Mouse (Mus musculus) layer of hippocampus, adult 2 months (tissue): ENCODE measurements around the gene Zp3. TPM values are rescaled to one million over a fixed set of nuclear protein-coding genes. Genes with fewer than 3 reads are reported as not detected.

Source experiments
- DNase-seq, 2 experiments: peaks; one replicate each; pipeline ENCODE4 v3.0.0; 2022; ENCODE audit warnings: low spot score in 2 of 2
- H3K27ac ChIP-seq: fragments of 200-600 bp; 2 replicates; pipeline ENCODE4 v1.8.1; 2022
- H3K4me3 ChIP-seq: fragments of 200-600 bp; 2 replicates; pipeline ENCODE4 v1.8.1; 2022; ENCODE audit warnings: mild to moderate bottlenecking
- CTCF ChIP-seq: fragments of 200-600 bp; conservative IDR thresholded peaks from 2 replicates; pipeline ENCODE4 v1.8.1; 2022; ENCODE audit warnings: antibody characterized with exemption, mild to moderate bottlenecking, moderate library complexity
- total RNA-seq, 2 experiments: library from RNA; stranded (reverse); gene quantifications; 2 replicates each; pipeline ENCODE4 v1.2.3; 2021

The Zp3 gene
- total RNA-seq, 2 experiments from 2014 or later, result not detected

- peak; percentile 69 for TF ChIP-seq CTCF
Measured at GRCm38 (mm10) chr5:135994725-135995687, 15.1 kb downstream of the Zp3 start, which contains the start of gene Dtx2. Gene Dtx2, plus strand, starts transcription at chr5:135994800.

DNA sequence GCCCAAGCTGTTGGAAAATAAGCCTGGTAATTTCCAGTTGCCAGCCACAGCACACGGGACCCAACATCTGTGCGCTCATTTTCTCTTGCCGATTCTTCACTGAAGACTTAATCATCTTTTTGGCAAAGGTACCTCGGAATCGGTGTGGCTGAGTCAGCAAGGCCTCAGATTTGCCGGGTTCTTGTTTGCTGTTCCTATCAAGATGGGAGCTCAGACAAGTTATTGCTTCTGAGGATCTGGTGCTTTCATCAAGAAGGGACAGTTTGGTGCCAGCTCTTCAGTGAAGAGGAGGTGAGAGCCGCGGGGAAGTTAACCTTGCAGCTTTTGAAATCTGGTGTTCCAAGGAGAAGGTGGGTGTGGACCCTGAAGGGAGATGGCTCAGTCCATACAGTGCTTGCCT is 16.3 kb downstream of the Zp3 start:
- Histone ChIP-seq H3K4me3 (no peak overlapping the region), H3K27ac (no peak overlapping the region)
- no peak for TF ChIP-seq CTCF
- no peak for DNase-seq

More at GRCm38 (mm10) chr5:135994725-135995687, 15.1 kb downstream of the Zp3 start, which contains the start of gene Dtx2:
- Histone ChIP-seq H3K4me3 (peak within 1 kb of the TSS; percentile 70), H3K27ac (peak within 1 kb of the TSS; percentile 96)
- DNase-seq, result peak; percentile 92 to 93

DNA sequence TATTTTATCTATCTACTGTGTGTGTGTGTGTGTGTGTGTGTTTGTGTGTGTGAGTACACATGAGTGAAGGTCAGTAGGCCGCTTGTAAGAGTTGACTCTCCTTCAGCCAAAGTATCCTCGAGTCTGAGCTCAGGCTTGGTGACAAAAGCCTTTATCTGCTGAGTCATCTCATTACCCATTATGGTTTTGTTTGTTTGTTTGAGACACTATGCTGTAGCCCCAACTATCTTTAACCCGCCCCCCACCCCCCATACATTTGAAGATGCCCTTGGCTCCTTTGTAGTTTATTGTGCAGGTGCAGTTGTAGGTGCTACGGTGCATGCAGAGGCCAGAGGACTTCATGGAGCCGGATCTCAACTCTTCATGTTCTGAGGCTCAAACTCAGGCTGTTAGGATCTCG is 21.3 kb downstream of the Zp3 start:
- Histone ChIP-seq H3K4me3 (no peak overlapping the region), H3K27ac (no peak overlapping the region)
- DNase-seq, result no peak
- TF ChIP-seq CTCF, result no peak

GRCm38 (mm10) chr5:136002325-136002724 is 22.4 kb downstream of the Zp3 start:
- TF ChIP-seq CTCF, result no peak
- Histone ChIP-seq H3K4me3 (no peak overlapping the region), H3K27ac (no peak overlapping the region)
- DNase-seq, result no peak

GRCm38 (mm10) chr5:136002751-136003151 is 22.9 kb downstream of the Zp3 start:
- DNase-seq, result no peak
- no peak overlapping the region for H3K4me3 ChIP-seq
- no peak for TF ChIP-seq CTCF

GRCm38 (mm10) chr5:136004537-136004936 is 24.6 kb downstream of the Zp3 start:
- no peak for TF ChIP-seq CTCF
- no peak for DNase-seq
- H3K27ac ChIP-seq, result no peak overlapping the region
- H3K4me3 ChIP-seq, result no peak overlapping the region

More at GRCm38 (mm10) chr5:136002751-136003151, 22.9 kb downstream of the Zp3 start:
- H3K27ac ChIP-seq, result no peak overlapping the region

- no peak overlapping the region for H3K27ac ChIP-seq
- no peak overlapping the region for H3K4me3 ChIP-seq
- DNase-seq, result no peak
- TF ChIP-seq CTCF, result no peak
Measured at GRCm38 (mm10) chr5:136007745-136008144, 27.8 kb downstream of the Zp3 start.

DNA sequence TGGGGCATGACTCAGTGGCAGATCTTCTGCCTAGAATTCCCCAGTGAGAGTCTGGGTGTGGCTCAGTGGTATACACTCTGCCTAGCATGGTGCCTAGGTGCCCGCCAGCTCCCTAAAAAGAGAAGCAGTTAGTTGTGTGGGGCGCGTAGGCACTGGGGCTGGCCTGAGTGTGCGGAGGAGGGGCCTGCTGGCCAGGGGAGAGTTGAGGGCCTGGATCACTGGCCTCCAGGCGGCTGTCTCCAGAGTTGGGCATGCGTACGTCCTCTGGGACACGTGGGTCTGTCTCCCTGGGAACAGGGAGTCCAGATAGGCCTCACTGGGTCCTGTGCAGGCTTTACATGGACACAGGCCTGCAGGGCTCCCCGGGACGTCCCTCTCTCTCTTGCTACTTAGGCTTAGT is 35.0 kb downstream of the Zp3 start:
- TF ChIP-seq CTCF, result no peak

DNA sequence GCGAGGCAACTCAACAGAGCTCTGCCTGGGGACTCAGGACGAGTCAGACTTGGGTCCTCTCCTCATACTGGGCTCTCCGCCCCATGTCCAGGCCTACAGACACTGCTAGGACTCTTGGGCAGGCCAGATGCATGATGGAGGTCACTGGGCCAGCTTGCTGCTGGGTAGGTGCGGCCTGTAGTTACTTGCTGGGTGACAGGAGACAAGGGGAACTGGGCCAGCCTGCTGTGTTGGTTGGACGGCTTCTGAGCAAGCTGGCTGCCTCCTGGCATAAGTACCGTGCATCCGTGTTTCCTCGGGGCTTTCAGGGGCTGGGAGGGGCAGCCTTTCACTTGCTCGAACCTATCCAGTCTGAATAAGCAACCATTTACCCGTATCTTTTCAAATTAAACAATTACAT is 35.7 kb downstream of the Zp3 start:
- no peak for DNase-seq
- TF ChIP-seq CTCF, result no peak
- Histone ChIP-seq H3K4me3 (no peak overlapping the region), H3K27ac (no peak overlapping the region)

More for the DNA sequence above, 35.0 kb downstream of the Zp3 start:
- no peak overlapping the region for H3K4me3 ChIP-seq
- H3K27ac ChIP-seq, result no peak overlapping the region
- DNase-seq, result no peak

DNA sequence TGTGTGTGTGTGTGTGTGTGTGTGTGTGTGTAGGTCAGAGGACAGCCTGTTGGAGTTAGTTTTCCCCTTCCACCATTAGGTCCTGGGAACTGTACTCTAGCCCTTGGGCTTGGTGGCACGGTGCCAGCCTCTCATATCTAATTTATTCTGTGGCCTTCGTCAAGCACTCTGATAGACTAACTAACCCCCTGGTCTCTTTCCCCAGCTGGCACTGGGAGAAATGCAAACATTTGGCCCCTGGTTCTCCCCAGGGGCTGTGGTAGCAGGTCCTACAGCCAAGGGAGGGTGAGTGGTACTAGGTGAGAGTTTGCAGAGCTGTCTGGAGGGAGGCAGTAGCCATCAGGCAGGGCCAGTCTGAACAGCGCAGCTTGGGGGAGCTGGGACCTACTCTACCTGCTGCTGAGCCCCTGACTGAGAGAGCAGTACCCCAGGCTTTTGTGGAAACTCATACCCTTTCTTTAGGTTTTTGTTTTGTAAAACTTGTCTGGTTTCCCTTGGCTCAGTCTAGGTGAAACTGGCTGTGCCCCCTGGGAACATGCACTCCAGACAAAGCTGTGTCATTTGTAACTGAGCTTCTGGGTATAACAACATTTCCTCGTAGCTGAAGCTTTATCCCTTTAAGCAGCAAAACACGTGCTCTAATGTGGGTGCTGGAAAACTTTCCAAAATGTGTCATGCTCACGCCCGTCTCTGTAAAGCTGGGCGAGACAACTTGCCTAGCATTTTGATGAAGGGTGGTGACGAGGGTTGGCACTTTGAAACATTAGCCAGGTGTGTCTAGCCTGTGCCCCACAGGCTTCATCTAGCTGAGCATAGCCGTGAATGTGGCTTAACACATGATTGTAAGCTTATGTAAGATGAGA is 36.3 kb downstream of the Zp3 start:
- H3K4me3 ChIP-seq, result no peak overlapping the region
- TF ChIP-seq CTCF, result no peak
- H3K27ac ChIP-seq, result no peak overlapping the region
- DNase-seq, result no peak

DNA sequence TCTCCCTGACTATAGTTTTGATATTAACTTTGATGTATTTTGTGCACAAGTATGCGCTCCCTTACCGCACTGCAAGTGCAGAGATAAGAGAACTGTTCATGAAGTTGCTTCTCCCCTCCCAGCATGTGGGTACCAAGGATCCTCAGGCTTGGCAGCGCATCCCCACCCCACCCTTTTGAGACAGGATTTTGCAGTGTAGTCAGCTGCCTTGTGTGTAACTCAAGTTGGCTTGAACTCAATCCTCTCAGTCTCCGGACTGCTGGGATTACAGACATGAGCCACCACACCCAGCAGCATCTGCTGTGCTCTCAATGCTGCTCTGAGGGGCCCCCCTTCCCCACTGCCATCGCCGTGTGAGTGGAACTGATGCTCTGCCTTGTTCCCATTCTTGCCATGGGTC is 37.4 kb downstream of the Zp3 start:
- no peak for TF ChIP-seq CTCF
- no peak overlapping the region for H3K4me3 ChIP-seq
- no peak overlapping the region for H3K27ac ChIP-seq
- DNase-seq, result no peak

GRCm38 (mm10) chr5:136018726-136019125 is 38.8 kb downstream of the Zp3 start:
- no peak for TF ChIP-seq CTCF
- no peak overlapping the region for H3K4me3 ChIP-seq
- no peak overlapping the region for H3K27ac ChIP-seq
- DNase-seq, result no peak

GRCm38 (mm10) chr5:136019907-136020306 is 40.0 kb downstream of the Zp3 start:
- TF ChIP-seq CTCF, result no peak
- no peak for DNase-seq
- Histone ChIP-seq H3K27ac (no peak overlapping the region), H3K4me3 (no peak overlapping the region)
